Mouse (Mus musculus) macrophage (primary cell): Measurements from ENCODE around the gene Prkd3. TPM values are rescaled to one million over a fixed set of nuclear protein-coding genes. Genes with fewer than 3 reads are reported as not detected.

Experiments used
- polyA plus RNA-seq: library from polyadenylated mRNA; stranded (reverse); fragments of 250-400 nt; gene quantifications from 3 replicates; pipeline ENCODE4 v1.2.4, GENCODE M21; 2018; ENCODE audit warnings: inconsistent platforms

Gene Prkd3
- polyA plus RNA-seq, 1 experiment from 2014 or later = 12.4 TPM

Other genes starting within 250 kb of the Prkd3 start
- gene Heatr5b, start 185.5 kb downstream of the Prkd3 start, polyA plus RNA-seq = 23.6 to 28.1 TPM (median 25.0 TPM) in 3 replicates
- gene Gpatch11, start 185.2 kb downstream of the Prkd3 start, polyA plus RNA-seq = 24.8 to 51.5 TPM (median 31.8 TPM) in 3 replicates
- gene Eif2ak2, start 138.2 kb downstream of the Prkd3 start, polyA plus RNA-seq = 65.5 to 81.5 TPM (median 75.6 TPM) in 3 replicates
- not detected in 3 replicates for gene Sult6b1, start 113.8 kb downstream of the Prkd3 start, polyA plus RNA-seq
- 39.4 to 58.3 TPM (median 45.7 TPM) in 3 replicates for gene Cebpzos, start 104.3 kb downstream of the Prkd3 start, polyA plus RNA-seq
- 14.3 to 26.7 TPM (median 23.4 TPM) in 3 replicates for gene Cebpz, start 83.8 kb downstream of the Prkd3 start, polyA plus RNA-seq
- gene Ndufaf7, start 83.7 kb downstream of the Prkd3 start, polyA plus RNA-seq = 8.2 to 13.6 TPM (median 8.5 TPM) in 3 replicates
- gene Qpct, start 31.1 kb upstream of the Prkd3 start, polyA plus RNA-seq = 6.4 to 28.5 TPM (median 11.2 TPM) in 3 replicates